10 mouse cellular contexts compared by ENCODE assay signal in the genomic region with DNA sequence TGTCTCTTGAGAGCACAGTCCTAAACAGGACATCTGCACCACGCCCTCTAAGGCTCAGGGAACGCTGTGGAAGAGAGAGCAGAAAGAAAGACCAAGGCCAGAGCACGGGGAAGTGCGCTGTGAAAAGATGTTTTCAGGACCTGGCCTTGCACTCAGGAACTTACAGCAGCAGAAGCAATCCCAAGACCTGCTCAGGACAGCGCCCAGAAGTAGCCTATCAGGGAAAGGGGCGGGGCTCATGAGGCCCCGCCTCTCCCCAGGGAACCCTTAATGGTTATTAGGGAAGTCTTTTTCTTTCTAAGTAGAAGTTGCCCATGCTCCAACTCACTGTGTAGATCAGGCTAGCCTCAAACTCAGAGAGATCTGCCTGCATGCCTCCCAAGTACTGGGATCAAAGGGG.
A peak's percentile ranks its signal among the peaks of the same experiment; 100 is the strongest.
DNase-seq lines count a peak whose midpoint lies in the region; ATAC-seq lines count a peak whose summit lies in the region.
"Had no signal": no experiment of that assay in that cellular context is flagged by ENCODE, and none has a peak within 500 bp of the region (broad histone marks: within the 10 kb centered on the region; RNA-seq: fewer than 3 reads in every experiment).

No protein-coding gene starts in this region.

- H3K27me3 ChIP-seq in stomach, embryonic 16.5 days (ENCODE audit: control insufficient read depth, insufficient read depth, low read length): no peaks in the 10 kb centered on the region
- H3K27me3 ChIP-seq in midbrain, embryonic 13.5 days: 0 out of 2 replicates have a peak, but pooled peaks cover 1% of the 10 kb centered on the region
- H3K27me3 ChIP-seq: hindbrain, embryonic 12.5 days had no signal

- H3K9me3 ChIP-seq in stomach, embryonic 16.5 days (replicated peaks; ENCODE audit: control insufficient read depth, low read length): no peaks in the 10 kb centered on the region
- H3K9me3 ChIP-seq in midbrain, embryonic 13.5 days: no peaks in the 10 kb centered on the region
- H3K9me3 ChIP-seq: hindbrain, embryonic 12.5 days had no signal

- no peaks in the 10 kb centered on the region for H3K4me1 ChIP-seq in stomach, embryonic 16.5 days (ENCODE audit: control insufficient read depth, insufficient read depth, low read length)
- no peaks in the 10 kb centered on the region for H3K4me1 ChIP-seq in midbrain, embryonic 13.5 days (replicated peaks)
- H3K4me1 ChIP-seq: hindbrain, embryonic 12.5 days had no signal

- peak; percentile 37; the same call in 1 of the 2 replicates for ATAC-seq in stomach, embryonic 16.5 days (ENCODE audit: insufficient read depth, low FRiP score)
- ATAC-seq in midbrain, embryonic 13.5 days: no peak

- H3K4me3 ChIP-seq in stomach, embryonic 16.5 days (replicated peaks; ENCODE audit: low read length): no peak overlapping the region
- no peak overlapping the region for H3K4me3 ChIP-seq in midbrain, embryonic 13.5 days (replicated peaks)
- H3K4me3 ChIP-seq: hindbrain, embryonic 12.5 days; left cerebral cortex, adult 2 months had no signal

- H3K9ac ChIP-seq in stomach, embryonic 16.5 days (ENCODE audit: low read length): no peak overlapping the region
- no peak overlapping the region for H3K9ac ChIP-seq in midbrain, embryonic 13.5 days (replicated peaks)
- H3K9ac ChIP-seq: hindbrain, embryonic 12.5 days had no signal

- H3K27ac ChIP-seq in stomach, embryonic 16.5 days (ENCODE audit: low read length): no peak overlapping the region
- H3K27ac ChIP-seq in midbrain, embryonic 13.5 days: no peak overlapping the region
- H3K27ac ChIP-seq: hindbrain, embryonic 12.5 days; left cerebral cortex, adult 2 months had no signal

- peak; percentile 14 to 41 for DNase-seq in lung, adult 18-20 months
- no peak for DNase-seq in lung, postnatal 25 days (ENCODE audit: low spot score)
- DNase-seq in adrenal gland, postnatal 14 days: peak; percentile 51
- peak; percentile 39 to 49 for DNase-seq in kidney, postnatal 4 days
- no peak for DNase-seq in gastrocnemius, adult 8-10 months (ENCODE audit: low spot score in 2 of 2)
- DNase-seq: right cerebral cortex, postnatal 25 days had no signal

- H3K36me3 ChIP-seq in stomach, embryonic 16.5 days (ENCODE audit: control insufficient read depth, insufficient read depth, low read length): no peaks in the 10 kb centered on the region
- peaks cover 4% of the 10 kb centered on the region; the same call in 1 of the 2 replicates for H3K36me3 ChIP-seq in midbrain, embryonic 13.5 days

- WGBS in stomach, embryonic 16.5 days: 26% methylated on average over 7 of the region's 7 CpGs
- WGBS in midbrain, embryonic 13.5 days: 27% methylated on average over 7 of the region's 7 CpGs

- no peak overlapping the region for H3K4me2 ChIP-seq in stomach, embryonic 16.5 days (ENCODE audit: low read depth, low read length)
- H3K4me2 ChIP-seq in midbrain, embryonic 13.5 days (replicated peaks): no peak overlapping the region
- H3K4me2 ChIP-seq: hindbrain, embryonic 12.5 days had no signal

Comparison
In these comparisons a context has a peak if more than half of its experiments do, and no peak if none do; other contexts are left out.
1. DNase-seq: peak in lung, adult 18-20 months (2 of 2), adrenal gland, postnatal 14 days (single experiment) and kidney, postnatal 4 days (2 of 2); none in lung, postnatal 25 days (single experiment) and gastrocnemius, adult 8-10 months (0 of 2).